Mouse (Mus musculus) Muller cell, postnatal 12 days (primary cell): ENCODE results near the gene Tmtc2.

ENCODE experiments used
- DNase-seq: peaks from one replicate; pipeline ENCODE4 v3.0.0-alpha.2; 2015; ENCODE audit errors: inconsistent ontology term

Gene Tmtc2

GRCm38 (mm10) chr10:105548040-105548439 lies 26.2 kb downstream of the Tmtc2 start:
- no peak for DNase-seq

- DNase-seq: no peak
Measured at GRCm38 (mm10) chr10:105544004-105545003, 29.9 kb downstream of the Tmtc2 start.

- DNase-seq: peak; percentile 93
Measured at GRCm38 (mm10) chr10:105542081-105542480, 32.2 kb downstream of the Tmtc2 start.

- no peak for DNase-seq
Measured at GRCm38 (mm10) chr10:105539697-105540096, 34.6 kb downstream of the Tmtc2 start.

- no peak for DNase-seq
Measured at GRCm38 (mm10) chr10:105536910-105537309, 37.3 kb downstream of the Tmtc2 start.

- no peak for DNase-seq
Measured at GRCm38 (mm10) chr10:105535848-105536247, 38.4 kb downstream of the Tmtc2 start.

GRCm38 (mm10) chr10:105532747-105533146 lies 41.5 kb downstream of the Tmtc2 start:
- no peak for DNase-seq

- DNase-seq: no peak
Measured at GRCm38 (mm10) chr10:105532019-105532525, 42.2 kb downstream of the Tmtc2 start.

- no peak for DNase-seq
Measured at GRCm38 (mm10) chr10:105531080-105531894, 43.0 kb downstream of the Tmtc2 start.

GRCm38 (mm10) chr10:105523405-105524088 lies 50.7 kb downstream of the Tmtc2 start:
- peak; percentile 60 for DNase-seq

- peak; percentile 74 for DNase-seq
Measured at GRCm38 (mm10) chr10:105522431-105522830, 51.8 kb downstream of the Tmtc2 start.

GRCm38 (mm10) chr10:105519154-105519806 lies 55.0 kb downstream of the Tmtc2 start:
- no peak for DNase-seq

GRCm38 (mm10) chr10:105518144-105518543 lies 56.1 kb downstream of the Tmtc2 start:
- DNase-seq: no peak

GRCm38 (mm10) chr10:105513777-105514322 lies 60.4 kb downstream of the Tmtc2 start:
- no peak for DNase-seq

- DNase-seq: no peak
Measured at GRCm38 (mm10) chr10:105509896-105510272, 64.4 kb downstream of the Tmtc2 start.

- no peak for DNase-seq
Measured at GRCm38 (mm10) chr10:105509146-105509895, 64.9 kb downstream of the Tmtc2 start.

GRCm38 (mm10) chr10:105507982-105508786 lies 66.1 kb downstream of the Tmtc2 start:
- peak; percentile 64 for DNase-seq

- no peak for DNase-seq
Measured at GRCm38 (mm10) chr10:105506046-105506445, 68.2 kb downstream of the Tmtc2 start.

GRCm38 (mm10) chr10:105504472-105504871 lies 69.8 kb downstream of the Tmtc2 start:
- no peak for DNase-seq
